Comparison of ENCODE assay signal across 8 mouse cellular contexts in genomic region chr15:102296368-102297006, GRCm38 (mm10). TPM values are rescaled to one million over a fixed set of nuclear protein-coding genes. Genes with fewer than 3 reads are reported as not detected.
DNase-seq lines count a peak whose midpoint lies in the region; ATAC-seq and TF ChIP-seq lines count a peak whose summit lies in the region.

No protein-coding gene starts in this region.

- TF ChIP-seq EP300 in stomach, postnatal 0 days (optimal IDR thresholded peaks at IDR 0.05), result no peak

- H3K27ac ChIP-seq in thymus, adult 2 months (ENCODE audit: control insufficient read depth, insufficient read depth, low read length), result no peak overlapping the region
- H3K27ac ChIP-seq in forebrain, embryonic 10.5 days, result peak overlapping the region; percentile 89
- H3K27ac ChIP-seq in liver, adult 2 months (replicated peaks; ENCODE audit: insufficient read depth, low read depth, low read length), result no peak overlapping the region
- no peak overlapping the region for H3K27ac ChIP-seq in stomach, postnatal 0 days (replicated peaks)

- no peak for DNase-seq in thymus, adult 2 months
- DNase-seq in thymus, postnatal 10 days (ENCODE audit: low spot score in 2 of 2), result no peak
- no peak for DNase-seq in forebrain, embryonic 10.5 days (ENCODE audit: extremely low spot score, low spot score)
- no peak for DNase-seq in liver, adult 2 months (ENCODE audit: extremely low read depth, low read depth, low spot score)
- DNase-seq in stomach, postnatal 0 days (ENCODE audit: low spot score), result no peak
- DNase-seq in natural killer cell, adult 2 months (ENCODE audit: low spot score in 2 of 2), result no peak
- DNase-seq in urinary bladder, postnatal 36 days (ENCODE audit: low spot score in 2 of 2), result no peak
- no peak for DNase-seq in spleen, postnatal 14 days (ENCODE audit: low spot score in 2 of 2)

- H3K27me3 ChIP-seq in thymus, adult 2 months (ENCODE audit: control insufficient read depth, insufficient read depth, low read length), result no peaks in the 10 kb centered on the region
- H3K27me3 ChIP-seq in forebrain, embryonic 10.5 days (ENCODE audit: poor library complexity, severe bottlenecking), result no peaks in the 10 kb centered on the region
- no peaks in the 10 kb centered on the region for H3K27me3 ChIP-seq in liver, adult 2 months (ENCODE audit: control insufficient read depth, insufficient read depth, low read length)
- H3K27me3 ChIP-seq in stomach, postnatal 0 days (ENCODE audit: control insufficient read depth, insufficient read depth, low read length), result no peaks in the 10 kb centered on the region

- H3K79me2 ChIP-seq in liver, adult 2 months (ENCODE audit: control insufficient read depth, insufficient read depth, low read length), result no peaks in the 10 kb centered on the region

- WGBS in thymus, adult 2 months, result 5% methylated on average over 24 of the region's 24 CpGs
- 7% methylated on average over 24 of the region's 24 CpGs for WGBS in forebrain, embryonic 10.5 days
- 9% methylated on average over 24 of the region's 24 CpGs for WGBS in liver, adult 2 months
- WGBS in stomach, postnatal 0 days, result 5% methylated on average over 24 of the region's 24 CpGs

- peak overlapping the region; percentile 76 for H3K4me2 ChIP-seq in stomach, postnatal 0 days (replicated peaks; ENCODE audit: low read depth)

- TF ChIP-seq CTCF in thymus, adult 2 months (IDR thresholded peaks at IDR 0.05; ENCODE audit: borderline replicate concordance, control insufficient read depth, extremely low read depth, insufficient read depth, low read length, poor library complexity), result no peak
- TF ChIP-seq CTCF in liver, adult 2 months (IDR thresholded peaks at IDR 0.05; ENCODE audit: low read depth, low read length), result no peak
- no peak for TF ChIP-seq CTCF in stomach, postnatal 0 days (IDR thresholded peaks at IDR 0.05; ENCODE audit: low read depth)

- H3K4me3 ChIP-seq in thymus, adult 2 months (ENCODE audit: control insufficient read depth, insufficient read depth, low read length), result peak overlapping the region; percentile 74
- H3K4me3 ChIP-seq in forebrain, embryonic 10.5 days, result peak overlapping the region; percentile 89
- H3K4me3 ChIP-seq in liver, adult 2 months (ENCODE audit: insufficient read depth, low read depth, low read length), result peak overlapping the region; percentile 57
- H3K4me3 ChIP-seq in stomach, postnatal 0 days (ENCODE audit: low read depth, low read length), result peak overlapping the region; percentile 55

- peak overlapping the region; percentile 12 for H3K9ac ChIP-seq in liver, adult 2 months (ENCODE audit: low read depth, low read length)
- H3K9ac ChIP-seq in stomach, postnatal 0 days (ENCODE audit: low read length), result peak overlapping the region; percentile 43

- no peaks in the 10 kb centered on the region for H3K9me3 ChIP-seq in forebrain, embryonic 10.5 days
- H3K9me3 ChIP-seq in stomach, postnatal 0 days (ENCODE audit: control insufficient read depth, low read length), result no peaks in the 10 kb centered on the region

- no peak for TF ChIP-seq POLR2A in thymus, adult 2 months (IDR thresholded peaks at IDR 0.05; ENCODE audit: control insufficient read depth, extremely low read depth, insufficient read depth, low read length, poor library complexity)
- TF ChIP-seq POLR2A in liver, adult 2 months (IDR thresholded peaks at IDR 0.05; ENCODE audit: extremely low read depth, insufficient read depth, low read length), result no peak

- 0 out of 2 replicates have a peak, but pooled peaks cover 3% of the 10 kb centered on the region for H3K4me1 ChIP-seq in thymus, adult 2 months (replicated peaks; ENCODE audit: control insufficient read depth, insufficient read depth, low read length)
- H3K4me1 ChIP-seq in forebrain, embryonic 10.5 days, result peaks cover 11% of the 10 kb centered on the region
- no peaks in the 10 kb centered on the region for H3K4me1 ChIP-seq in liver, adult 2 months (ENCODE audit: control insufficient read depth, insufficient read depth, low read length)
- H3K4me1 ChIP-seq in stomach, postnatal 0 days (replicated peaks; ENCODE audit: control insufficient read depth, insufficient read depth), result no peaks in the 10 kb centered on the region

- H3K36me3 ChIP-seq in thymus, adult 2 months (ENCODE audit: control insufficient read depth, insufficient read depth, low read length), result peaks cover 5% of the 10 kb centered on the region; the same call in 1 of the 2 replicates
- peaks cover 38% of the 10 kb centered on the region for H3K36me3 ChIP-seq in forebrain, embryonic 10.5 days (replicated peaks)
- H3K36me3 ChIP-seq in liver, adult 2 months (ENCODE audit: control insufficient read depth, insufficient read depth, low read length), result no peaks in the 10 kb centered on the region
- H3K36me3 ChIP-seq in stomach, postnatal 0 days (ENCODE audit: control insufficient read depth, insufficient read depth, low read length), result peaks cover 4% of the 10 kb centered on the region; the same call in 1 of the 2 replicates

- peak; percentile 48 for ATAC-seq in stomach, postnatal 0 days (ENCODE audit: low FRiP score, low TSS enrichment)

RNA-seq across cellular contexts. Expression of gene Espl1, which starts 0.4 kb away (rescaled TPM):
- polyA plus RNA-seq in thymus, adult 2 months (2012; rRNA removed), result 51.5 and 55.6 TPM in 2 replicates
- polyA plus RNA-seq in forebrain, embryonic 10.5 days (2016; fragmentation: Nextera tagmentation; extraction: Ambion mirVana), result 55.6 and 59.9 TPM in 2 replicates
- total RNA-seq in liver, adult 2 months (2014; rRNA removed), result 0.09 and 0.27 TPM in 2 replicates
- 0.11 and 0.21 TPM in 2 replicates for polyA plus RNA-seq in liver, adult 2 months (2012; rRNA removed)
- polyA plus RNA-seq in stomach, postnatal 0 days (2015; fragmentation: Nextera tagmentation; extraction: Ambion mirVana), result 2.2 and 4.0 TPM in 2 replicates

RNA-seq across cellular contexts. Expression of gene Mfsd5, which starts 17.2 kb away (rescaled TPM):
- 87.9 and 92.5 TPM in 2 replicates for polyA plus RNA-seq in thymus, adult 2 months (2012; rRNA removed)
- polyA plus RNA-seq in forebrain, embryonic 10.5 days (2016; fragmentation: Nextera tagmentation; extraction: Ambion mirVana), result 64.2 and 66.8 TPM in 2 replicates
- total RNA-seq in liver, adult 2 months (2014; rRNA removed), result 8.5 and 10.1 TPM in 2 replicates
- polyA plus RNA-seq in liver, adult 2 months (2012; rRNA removed), result 44.3 and 51.4 TPM in 2 replicates
- 81.6 and 83.6 TPM in 2 replicates for polyA plus RNA-seq in stomach, postnatal 0 days (2015; fragmentation: Nextera tagmentation; extraction: Ambion mirVana)

RNA-seq across cellular contexts. Expression of gene Gm9918, which starts 26.1 kb away (rescaled TPM):
- polyA plus RNA-seq in thymus, adult 2 months (2012; rRNA removed), result 0.30 and 0.31 TPM in 2 replicates
- 0.48 and 0.76 TPM in 2 replicates for polyA plus RNA-seq in forebrain, embryonic 10.5 days (2016; fragmentation: Nextera tagmentation; extraction: Ambion mirVana)
- not detected in 2 replicates for total RNA-seq in liver, adult 2 months (2014; rRNA removed)
- 0.05 TPM in 1 of 2 replicates, not detected in the other for polyA plus RNA-seq in liver, adult 2 months (2012; rRNA removed)
- polyA plus RNA-seq in stomach, postnatal 0 days (2015; fragmentation: Nextera tagmentation; extraction: Ambion mirVana), result 0.10 and 0.12 TPM in 2 replicates

RNA-seq across cellular contexts. Expression of gene Pfdn5, which starts 29.4 kb away (rescaled TPM):
- 76.0 and 93.2 TPM in 2 replicates for polyA plus RNA-seq in thymus, adult 2 months (2012; rRNA removed)
- polyA plus RNA-seq in forebrain, embryonic 10.5 days (2016; fragmentation: Nextera tagmentation; extraction: Ambion mirVana), result 311 and 331 TPM in 2 replicates
- total RNA-seq in liver, adult 2 months (2014; rRNA removed), result 137 and 195 TPM in 2 replicates
- polyA plus RNA-seq in liver, adult 2 months (2012; rRNA removed), result 44.6 and 45.2 TPM in 2 replicates
- polyA plus RNA-seq in stomach, postnatal 0 days (2015; fragmentation: Nextera tagmentation; extraction: Ambion mirVana), result 321 and 336 TPM in 2 replicates

RNA-seq across cellular contexts. Expression of gene Myg1, which starts 35.0 kb away (rescaled TPM):
- 104 and 105 TPM in 2 replicates for polyA plus RNA-seq in thymus, adult 2 months (2012; rRNA removed)
- polyA plus RNA-seq in forebrain, embryonic 10.5 days (2016; fragmentation: Nextera tagmentation; extraction: Ambion mirVana), result 127 and 128 TPM in 2 replicates
- 25.5 and 27.6 TPM in 2 replicates for total RNA-seq in liver, adult 2 months (2014; rRNA removed)
- polyA plus RNA-seq in liver, adult 2 months (2012; rRNA removed), result 32.0 and 32.3 TPM in 2 replicates
- 39.7 and 44.8 TPM in 2 replicates for polyA plus RNA-seq in stomach, postnatal 0 days (2015; fragmentation: Nextera tagmentation; extraction: Ambion mirVana)

Comparison
In these comparisons a context has a peak if more than half of its experiments do, and no peak if none do; other contexts are left out.
1. RNA of gene Espl1, which starts 0.4 kb away (polyA plus RNA-seq): 55.6 to 59.9 TPM in forebrain, embryonic 10.5 days and 51.5 to 55.6 TPM in thymus, adult 2 months; 2.2 to 4.0 TPM in stomach, postnatal 0 days and 0.11 to 0.21 TPM in liver, adult 2 months; every median in the first group is over 10 times any median in the second.
2. Peak in every context shown above with its lines, with median percentiles within 50 percentile points of each other: H3K4me3 ChIP-seq.